Mouse (Mus musculus): Measurements from ENCODE around the gene Ints7. TPM values are rescaled to one million over a fixed set of nuclear protein-coding genes. Genes with fewer than 3 reads are reported as not detected.

Ints7 gene
- polyA plus RNA-seq, 1 experiment from 2014 or later: 11.0 TPM

- no peak overlapping the region for H3K4me2 ChIP-seq (ENCODE audit: low read depth, low read length)
- WGBS (ENCODE audit: insufficient replicate concordance): 58% methylated on average over 11 of the region's 11 CpGs
- TF ChIP-seq CTCF (IDR thresholded peaks at IDR 0.05; ENCODE audit: low read depth): no peak
- peak; percentile 67; the same call in 1 of the 2 replicates for TF ChIP-seq EP300 (IDR thresholded peaks at IDR 0.05; ENCODE audit: low read depth)
- H3K36me3 ChIP-seq (replicated peaks; ENCODE audit: insufficient read depth, low read length): no peaks in the 10 kb centered on the region
- peaks cover 22% of the 10 kb centered on the region for H3K4me1 ChIP-seq (ENCODE audit: insufficient read depth)
- H3K27ac ChIP-seq (ENCODE audit: low read depth): 0 out of 2 replicates have a peak overlapping the region, but pooled peaks have one; percentile 48
- ATAC-seq: peak; percentile 84
- no peak overlapping the region for H3K9ac ChIP-seq (replicated peaks)
- DNase-seq: peak; percentile 57
- no peak overlapping the region for H3K4me3 ChIP-seq (ENCODE audit: low read depth, low read length)
- no peaks in the 10 kb centered on the region for H3K9me3 ChIP-seq (ENCODE audit: low read length)
- no peaks in the 10 kb centered on the region for H3K27me3 ChIP-seq (ENCODE audit: insufficient read depth, low read length)
Observed at GRCm38 (mm10) chr1:191628457-191629169, 53.2 kb downstream of the Ints7 start.

DNA sequence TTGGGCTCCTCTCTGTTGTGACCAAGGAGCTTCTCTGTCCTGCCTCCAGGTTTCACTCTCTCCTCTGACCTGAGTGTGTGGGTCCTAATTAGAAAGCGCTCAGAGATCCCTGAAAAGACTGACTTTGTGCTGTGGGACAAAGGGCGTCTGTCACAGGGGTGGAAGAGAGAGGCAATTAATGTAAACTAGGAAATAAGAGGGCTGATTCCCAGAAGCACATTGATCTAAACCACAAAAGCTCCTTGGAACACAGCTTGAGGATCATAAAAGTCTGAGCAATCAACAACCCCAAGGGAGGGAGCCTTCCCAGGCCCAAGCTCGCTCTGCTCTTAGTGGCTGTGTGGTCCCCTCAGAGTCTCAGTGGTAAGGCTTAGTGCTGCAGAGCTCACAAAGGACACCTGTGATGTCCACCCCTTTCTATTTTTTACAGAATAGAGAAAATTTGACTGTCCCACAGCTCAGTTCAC lies 53.8 kb downstream of the Ints7 start:
- no peak overlapping the region for H3K4me3 ChIP-seq (ENCODE audit: low read depth, low read length)
- H3K27ac ChIP-seq (ENCODE audit: low read depth): 0 out of 2 replicates have a peak overlapping the region, but pooled peaks have one; percentile 48
- H3K4me2 ChIP-seq (ENCODE audit: low read depth, low read length): no peak overlapping the region
- H3K27me3 ChIP-seq (ENCODE audit: insufficient read depth, low read length): no peaks in the 10 kb centered on the region
- ATAC-seq (0 out of 2 replicates have a peak, but pooled peaks have one; percentile 5), DNase-seq (no peak)
- H3K4me1 ChIP-seq (ENCODE audit: insufficient read depth): peaks cover 22% of the 10 kb centered on the region
- no peaks in the 10 kb centered on the region for H3K9me3 ChIP-seq (ENCODE audit: low read length)
- 67% methylated on average over 3 of the region's 3 CpGs for WGBS (ENCODE audit: insufficient replicate concordance)
- no peak overlapping the region for H3K9ac ChIP-seq (replicated peaks)
- TF ChIP-seq EP300 (IDR thresholded peaks at IDR 0.05; ENCODE audit: low read depth): no peak
- no peak for TF ChIP-seq CTCF (IDR thresholded peaks at IDR 0.05; ENCODE audit: low read depth)
- H3K36me3 ChIP-seq (replicated peaks; ENCODE audit: insufficient read depth, low read length): no peaks in the 10 kb centered on the region

DNA sequence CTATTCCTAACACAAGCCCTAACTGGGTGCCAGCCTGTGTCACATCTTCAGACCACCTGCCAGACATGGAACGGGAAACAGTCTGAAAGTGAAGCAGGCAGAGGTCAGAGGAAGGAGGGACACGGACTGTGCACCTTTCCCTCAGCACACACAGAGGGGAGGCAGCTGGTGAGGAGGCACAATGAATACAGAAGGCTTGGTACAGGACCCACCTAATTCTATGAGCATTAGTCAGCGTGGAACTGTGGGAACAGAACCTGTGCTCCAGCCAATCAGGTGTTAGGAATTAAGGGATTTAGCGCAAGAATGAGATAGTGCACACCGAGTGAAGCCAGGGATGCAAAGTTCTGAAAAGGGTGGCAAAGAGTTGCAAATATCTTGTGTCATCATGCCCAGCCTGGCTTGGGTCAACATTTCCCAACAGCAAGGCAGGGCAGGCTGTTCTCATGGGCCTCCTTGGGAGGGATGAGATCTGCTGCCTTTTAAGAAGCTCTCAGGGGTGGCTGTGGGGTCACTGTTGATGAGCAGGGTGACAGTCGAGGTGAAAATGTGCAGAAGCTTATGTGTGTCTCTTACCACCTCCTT lies 57.2 kb downstream of the Ints7 start:
- Histone ChIP-seq H3K9me3 (ENCODE audit: low read length) (no peaks in the 10 kb centered on the region), H3K36me3 (replicated peaks; ENCODE audit: insufficient read depth, low read length) (no peaks in the 10 kb centered on the region), H3K4me3 (ENCODE audit: low read depth, low read length) (no peak overlapping the region), H3K4me1 (ENCODE audit: insufficient read depth) (peaks cover 20% of the 10 kb centered on the region), H3K27me3 (ENCODE audit: insufficient read depth, low read length) (no peaks in the 10 kb centered on the region), H3K27ac (ENCODE audit: low read depth) (no peak overlapping the region), H3K9ac (replicated peaks) (no peak overlapping the region), H3K4me2 (ENCODE audit: low read depth, low read length) (no peak overlapping the region)
- 62% methylated on average over 6 of the region's 6 CpGs for WGBS (ENCODE audit: insufficient replicate concordance)
- ATAC-seq (no peak), DNase-seq (no peak)
- TF ChIP-seq EP300 (IDR thresholded peaks at IDR 0.05; ENCODE audit: low read depth): no peak
- TF ChIP-seq CTCF (IDR thresholded peaks at IDR 0.05; ENCODE audit: low read depth): no peak

GRCm38 (mm10) chr1:191634116-191634515 lies 58.7 kb downstream of the Ints7 start:
- H3K9ac ChIP-seq (replicated peaks): no peak overlapping the region
- no peak overlapping the region for H3K4me2 ChIP-seq (ENCODE audit: low read depth, low read length)
- no peaks in the 10 kb centered on the region for H3K27me3 ChIP-seq (ENCODE audit: insufficient read depth, low read length)
- H3K27ac ChIP-seq (ENCODE audit: low read depth): no peak overlapping the region
- no peaks in the 10 kb centered on the region for H3K9me3 ChIP-seq (ENCODE audit: low read length)
- H3K4me1 ChIP-seq (ENCODE audit: insufficient read depth): peaks cover 13% of the 10 kb centered on the region; the same call in 1 of the 2 replicates
- no peak for DNase-seq
- H3K36me3 ChIP-seq (replicated peaks; ENCODE audit: insufficient read depth, low read length): no peaks in the 10 kb centered on the region
- ATAC-seq: no peak
- WGBS (ENCODE audit: insufficient replicate concordance): 64% methylated on average over 2 of the region's 2 CpGs
- TF ChIP-seq EP300 (IDR thresholded peaks at IDR 0.05; ENCODE audit: low read depth): no peak
- no peak for TF ChIP-seq CTCF (IDR thresholded peaks at IDR 0.05; ENCODE audit: low read depth)
- H3K4me3 ChIP-seq (ENCODE audit: low read depth, low read length): no peak overlapping the region

GRCm38 (mm10) chr1:191638404-191638803 lies 63.0 kb downstream of the Ints7 start:
- 61% methylated on average over 2 of the region's 2 CpGs for WGBS (ENCODE audit: insufficient replicate concordance)
- Histone ChIP-seq H3K4me3 (ENCODE audit: low read depth, low read length) (no peak overlapping the region), H3K27ac (ENCODE audit: low read depth) (no peak overlapping the region), H3K27me3 (ENCODE audit: insufficient read depth, low read length) (no peaks in the 10 kb centered on the region), H3K9ac (replicated peaks) (no peak overlapping the region), H3K4me2 (ENCODE audit: low read depth, low read length) (no peak overlapping the region), H3K9me3 (ENCODE audit: low read length) (no peaks in the 10 kb centered on the region), H3K36me3 (replicated peaks; ENCODE audit: insufficient read depth, low read length) (no peaks in the 10 kb centered on the region), H3K4me1 (ENCODE audit: insufficient read depth) (peaks cover 17% of the 10 kb centered on the region)
- no peak for TF ChIP-seq CTCF (IDR thresholded peaks at IDR 0.05; ENCODE audit: low read depth)
- TF ChIP-seq EP300 (IDR thresholded peaks at IDR 0.05; ENCODE audit: low read depth): no peak
- ATAC-seq: no peak
- no peak for DNase-seq

DNA sequence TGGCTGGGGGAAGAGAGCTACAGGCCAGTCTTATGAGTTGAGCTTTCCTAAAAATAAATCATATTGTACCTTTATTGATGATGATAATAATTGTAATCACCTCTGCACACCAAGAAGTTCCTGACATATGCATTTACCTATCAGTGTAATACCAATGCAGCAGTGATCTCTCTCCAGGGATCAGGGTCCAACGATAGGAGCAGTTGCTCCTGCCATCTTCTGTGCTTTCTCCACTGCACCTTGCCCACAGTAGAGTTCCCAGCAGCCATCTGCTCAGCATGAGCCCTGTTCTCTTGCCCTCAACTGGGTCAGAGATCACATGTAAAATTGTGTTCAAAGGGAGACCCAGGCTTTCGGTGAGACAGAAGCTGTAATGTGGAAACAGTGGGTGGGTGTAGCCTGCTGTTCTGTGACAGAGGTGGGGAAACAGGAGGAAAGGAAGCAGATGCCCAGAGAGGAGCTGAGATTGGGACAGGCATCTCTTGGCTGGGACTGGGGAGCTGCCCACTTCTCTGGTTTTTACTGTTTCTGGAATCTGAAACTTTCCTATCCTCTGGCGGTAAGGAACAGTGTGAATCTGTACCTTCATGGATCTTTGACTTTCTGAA lies 63.9 kb downstream of the Ints7 start:
- Histone ChIP-seq H3K4me1 (ENCODE audit: insufficient read depth) (peaks cover 17% of the 10 kb centered on the region), H3K9me3 (ENCODE audit: low read length) (no peaks in the 10 kb centered on the region), H3K4me2 (ENCODE audit: low read depth, low read length) (no peak overlapping the region), H3K27me3 (ENCODE audit: insufficient read depth, low read length) (no peaks in the 10 kb centered on the region), H3K27ac (ENCODE audit: low read depth) (peak overlapping the region; percentile 97), H3K4me3 (ENCODE audit: low read depth, low read length) (no peak overlapping the region), H3K36me3 (replicated peaks; ENCODE audit: insufficient read depth, low read length) (no peaks in the 10 kb centered on the region), H3K9ac (replicated peaks) (no peak overlapping the region; the same call in 1 of the 2 replicates)
- ATAC-seq: no peak
- WGBS (ENCODE audit: insufficient replicate concordance): 66% methylated on average over 3 of the region's 3 CpGs
- no peak for DNase-seq
- TF ChIP-seq EP300 (IDR thresholded peaks at IDR 0.05; ENCODE audit: low read depth): no peak
- TF ChIP-seq CTCF (IDR thresholded peaks at IDR 0.05; ENCODE audit: low read depth): no peak
